Mouse (Mus musculus) B cell, adult 2 months (primary cell): Measurements from ENCODE around the gene Tmem164.

ENCODE experiments used
- DNase-seq, 2 experiments: peaks; one replicate each; pipeline ENCODE4 v3.0.0; 2022

Tmem164 gene

DNA sequence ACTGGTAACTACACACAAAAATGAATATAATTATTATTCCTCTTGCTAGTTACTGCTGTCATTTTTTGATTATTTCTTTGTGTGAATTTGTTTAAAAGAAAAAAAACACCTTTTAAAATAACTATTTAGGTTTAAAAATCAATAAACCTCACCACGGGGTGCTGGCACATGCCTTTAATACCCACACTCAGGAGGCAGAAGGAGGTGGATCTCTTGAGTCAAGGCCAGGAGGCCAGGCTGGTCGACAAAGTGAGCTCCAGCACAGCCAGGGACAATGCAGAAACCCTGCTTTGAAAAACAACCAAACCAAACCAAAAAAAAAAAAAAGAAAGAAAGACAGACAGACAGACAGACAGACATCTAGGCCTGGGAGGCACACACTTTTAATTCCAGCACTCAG lies 12.1 kb downstream of the Tmem164 start:
- no peak for DNase-seq

- DNase-seq: no peak
These were observed 13.1 kb downstream of the Tmem164 start for GRCm38 (mm10) chrX:142694338-142694737.

DNA sequence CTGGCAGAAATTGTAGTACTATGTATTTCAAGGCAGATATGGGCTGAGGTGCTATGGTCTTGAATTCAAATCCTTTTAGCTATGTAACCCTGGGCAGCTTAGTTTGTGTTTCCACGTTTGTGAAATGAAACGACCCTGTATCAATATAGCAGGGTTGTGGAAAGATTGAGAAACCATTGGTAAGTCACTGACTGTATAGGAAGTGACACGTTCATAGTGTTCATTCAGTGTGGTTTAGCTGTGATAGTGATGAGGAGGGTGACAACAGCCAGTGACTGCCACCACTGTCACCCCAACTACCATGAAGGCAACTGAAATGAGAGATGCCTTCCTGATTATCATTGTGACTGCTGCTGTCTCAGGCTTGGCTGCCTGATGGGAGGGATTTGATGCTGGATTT lies 13.7 kb downstream of the Tmem164 start:
- DNase-seq: no peak

DNA sequence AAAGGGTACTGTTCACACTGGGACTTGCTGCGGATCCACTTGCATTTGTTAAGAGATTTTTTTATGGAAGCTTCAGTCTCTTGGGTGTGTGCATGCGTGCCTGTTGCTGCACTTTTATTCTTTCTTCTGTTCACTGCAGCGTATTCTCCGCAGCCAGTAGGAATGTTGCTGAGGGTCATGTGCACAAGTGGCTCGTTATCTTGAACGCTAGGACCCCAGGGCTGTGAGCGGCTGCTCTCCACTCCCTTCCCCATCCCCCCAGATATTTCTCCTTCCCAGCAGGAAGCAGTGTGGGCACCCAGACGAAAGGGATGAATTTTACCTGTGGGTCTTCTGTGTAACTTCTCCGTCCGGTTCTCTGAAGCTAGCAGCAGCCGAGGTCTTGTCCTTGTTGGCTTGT lies 15.6 kb downstream of the Tmem164 start:
- no peak for DNase-seq

DNA sequence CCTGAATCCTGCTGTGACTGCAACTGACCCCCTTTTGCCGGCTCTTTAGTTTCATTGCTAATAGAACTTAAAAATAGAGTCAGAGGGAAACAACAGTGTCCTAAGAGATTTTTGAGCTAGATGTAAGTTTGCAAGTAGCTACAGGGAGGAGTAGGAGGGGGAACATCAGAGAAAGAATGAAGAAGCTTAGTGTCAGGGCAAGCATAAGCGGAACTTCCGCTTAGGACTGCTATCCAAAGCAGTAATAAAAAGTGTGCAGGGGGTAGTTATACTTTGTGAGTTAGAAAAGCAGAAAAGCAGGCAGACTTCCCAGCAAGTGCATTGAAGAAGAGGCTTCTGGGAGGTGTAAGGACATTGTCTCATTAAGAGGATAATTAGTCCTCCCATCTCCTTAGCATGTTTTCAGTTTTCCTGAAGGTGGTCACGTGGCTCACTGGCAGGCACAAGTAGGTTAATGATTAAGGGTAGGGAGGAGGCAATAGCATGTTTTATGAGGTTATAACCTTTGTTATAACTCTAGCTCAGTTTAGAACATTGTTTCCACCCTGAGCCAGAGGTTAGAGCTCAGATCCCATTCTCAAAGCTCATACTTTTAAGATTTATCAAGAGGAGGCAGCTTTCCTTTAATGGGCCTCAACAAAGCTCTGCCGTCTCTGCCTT lies 16.5 kb downstream of the Tmem164 start:
- no peak for DNase-seq

DNA sequence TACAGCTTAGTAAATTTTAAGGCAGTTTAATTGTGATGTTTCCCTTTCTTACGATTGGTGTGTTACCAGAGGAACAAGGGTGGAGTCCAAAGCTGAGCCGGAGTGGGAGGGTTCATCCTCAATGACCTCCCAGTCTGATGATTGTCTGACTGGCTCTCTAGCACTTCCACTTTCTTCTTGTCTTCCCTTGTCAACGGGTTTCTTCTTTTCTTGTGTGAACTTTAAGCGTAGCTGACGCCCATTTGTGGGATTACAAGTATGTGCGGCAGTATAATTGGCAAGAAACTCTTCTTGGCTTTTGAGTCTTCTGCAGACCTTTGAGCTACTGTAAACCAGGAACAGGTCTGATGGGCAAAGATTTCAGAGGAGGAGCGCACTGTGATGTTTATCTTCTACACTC lies 17.0 kb downstream of the Tmem164 start:
- no peak for DNase-seq

GRCm38 (mm10) chrX:142702094-142702493 lies 20.9 kb downstream of the Tmem164 start:
- DNase-seq: no peak

DNA sequence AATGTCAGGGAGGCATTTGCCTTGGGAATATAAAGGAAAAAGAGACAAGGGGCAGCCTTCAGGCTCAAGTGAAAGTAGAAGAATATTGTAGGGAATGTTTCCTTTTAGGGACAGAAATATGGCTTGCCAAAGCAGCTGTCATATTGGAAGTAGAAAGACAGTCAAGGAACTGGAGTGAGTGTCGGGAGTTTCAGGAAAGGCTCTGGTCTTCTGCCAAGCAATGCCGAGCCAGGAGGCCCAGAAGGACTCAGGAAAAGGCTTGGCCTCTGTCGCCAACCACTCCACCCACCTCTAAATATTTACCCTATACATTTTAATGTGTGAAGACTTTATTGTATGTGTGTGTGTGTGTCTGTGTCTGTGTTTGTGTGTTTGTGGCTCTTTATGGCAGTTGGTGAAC lies 21.4 kb downstream of the Tmem164 start:
- DNase-seq: no peak

- DNase-seq: no peak
These were observed 22.7 kb downstream of the Tmem164 start for GRCm38 (mm10) chrX:142703953-142704352.

DNA sequence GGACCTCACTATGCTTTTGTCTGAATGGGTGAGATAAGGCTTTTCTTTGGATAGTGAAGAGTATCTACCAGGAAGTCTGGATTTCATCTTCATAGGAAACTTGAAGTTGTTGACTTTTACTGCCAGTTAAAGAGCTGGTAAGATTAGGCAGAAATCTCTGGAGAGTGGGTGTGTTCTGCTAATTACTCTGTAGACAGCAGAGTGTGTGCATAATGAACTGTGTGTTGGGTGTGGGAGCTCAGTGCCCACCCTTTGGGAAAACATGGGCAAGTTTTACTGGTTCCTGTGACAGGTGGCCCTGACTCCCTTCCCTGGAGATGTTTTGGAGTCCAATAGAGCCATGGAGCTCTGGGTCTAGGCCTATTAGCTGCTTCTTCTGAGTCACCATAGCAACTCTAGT lies 27.1 kb downstream of the Tmem164 start:
- DNase-seq: no peak

- DNase-seq: no peak
These were observed 34.8 kb downstream of the Tmem164 start for GRCm38 (mm10) chrX:142716014-142716413.

DNA sequence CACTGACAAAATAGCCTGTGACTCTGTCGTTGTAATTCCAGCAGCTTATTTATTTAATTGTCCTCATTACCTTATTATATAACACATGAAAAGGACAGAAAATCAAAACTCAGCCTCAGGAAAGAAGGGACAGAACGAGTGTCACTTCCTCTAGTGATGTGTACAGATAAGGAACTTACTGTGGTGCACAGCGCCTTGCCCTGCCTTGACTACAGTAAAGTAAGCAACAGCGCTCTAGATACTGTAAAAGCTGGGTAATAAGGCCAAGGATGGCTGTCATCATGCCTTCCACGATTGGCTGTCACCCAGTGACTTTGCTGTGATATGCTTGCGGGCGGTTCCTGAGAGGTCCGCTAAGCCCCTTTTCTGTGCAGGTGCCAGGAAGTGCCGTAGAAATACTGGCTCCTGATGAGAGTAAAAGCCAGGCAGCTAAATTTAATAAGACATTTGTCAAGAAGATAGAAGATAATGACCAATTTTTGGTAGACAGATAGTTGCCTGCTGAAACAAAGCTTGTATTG lies 36.8 kb downstream of the Tmem164 start:
- DNase-seq: no peak

- no peak for DNase-seq
These were observed 37.6 kb downstream of the Tmem164 start for GRCm38 (mm10) chrX:142718759-142719158.

DNA sequence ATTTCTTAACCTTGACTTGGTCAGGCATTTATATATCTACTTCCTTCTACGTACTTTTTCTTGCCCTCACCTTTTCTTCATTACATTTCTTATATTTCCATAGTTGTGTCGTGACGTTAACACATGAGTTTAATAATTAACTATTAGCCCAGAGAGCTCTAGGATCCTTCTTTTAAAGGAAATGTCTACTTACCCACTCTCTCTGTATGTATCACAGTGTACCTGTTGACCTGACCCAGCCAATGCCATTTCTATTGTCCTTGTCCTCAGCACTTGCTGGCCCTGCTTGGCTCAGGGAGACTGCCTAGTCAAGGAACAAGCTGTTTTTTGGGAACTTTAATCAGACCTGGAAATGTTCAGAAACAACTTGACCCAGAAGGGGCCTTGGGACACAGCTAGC lies 40.7 kb downstream of the Tmem164 start:
- no peak for DNase-seq

DNA sequence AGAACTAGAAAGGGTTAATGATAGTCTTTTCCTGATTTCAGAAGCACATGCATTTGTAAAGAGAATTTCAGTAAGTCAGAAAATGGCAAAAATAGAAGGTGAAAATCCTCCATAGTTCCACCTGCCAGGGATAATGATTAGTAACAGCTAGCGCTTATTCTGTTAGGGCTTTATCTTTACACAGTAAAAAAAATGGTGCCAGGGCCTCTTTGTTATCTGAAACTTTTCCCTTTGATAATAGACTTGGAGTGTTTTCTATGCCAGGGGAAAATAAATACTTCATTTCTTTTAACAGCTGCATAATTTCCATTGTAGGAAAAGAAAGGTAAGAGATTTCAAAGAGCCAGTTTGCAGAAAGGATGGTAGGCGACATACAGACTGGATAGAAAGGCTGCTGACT lies 43.0 kb downstream of the Tmem164 start:
- no peak for DNase-seq

- no peak for DNase-seq
These were observed 44.4 kb downstream of the Tmem164 start for GRCm38 (mm10) chrX:142725571-142725970.

DNA sequence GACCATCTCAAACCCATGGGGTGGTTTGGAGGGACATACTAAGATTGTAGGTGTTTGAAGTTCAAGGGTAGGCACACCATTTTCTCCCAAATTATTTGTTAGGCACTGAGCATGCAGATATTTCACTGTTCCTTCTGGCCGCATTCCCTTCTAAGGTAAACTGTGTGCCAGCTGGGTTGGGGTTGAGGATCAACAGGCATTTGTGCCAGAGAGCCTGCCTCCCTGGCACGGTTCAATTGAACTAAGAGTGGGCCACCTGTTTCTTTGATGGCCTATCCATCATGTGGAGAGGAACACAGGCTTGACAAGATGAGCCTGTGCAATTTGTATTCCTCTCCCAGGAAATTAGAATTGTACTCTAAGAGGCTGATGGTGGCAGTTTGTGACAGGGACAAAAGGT lies 45.1 kb downstream of the Tmem164 start:
- no peak for DNase-seq

DNA sequence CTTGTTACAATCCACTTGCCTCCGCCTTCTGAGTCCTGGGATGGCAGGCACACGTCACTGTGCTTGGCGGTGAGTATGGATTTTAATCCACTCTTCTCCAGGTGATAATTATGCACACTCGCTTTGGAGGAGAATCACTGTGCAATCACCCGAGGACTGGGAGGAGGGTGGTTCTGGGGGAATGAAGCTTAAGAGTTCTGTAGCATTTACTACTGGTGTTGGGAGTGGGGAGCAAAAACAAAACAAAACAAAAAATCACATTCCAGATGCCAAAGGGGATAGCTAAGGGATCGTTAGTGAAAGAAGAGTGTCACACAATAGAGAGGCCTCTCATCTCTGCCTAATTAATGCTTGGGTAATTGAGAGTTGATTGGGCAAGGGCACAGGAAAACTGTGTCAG lies 46.6 kb downstream of the Tmem164 start:
- no peak for DNase-seq

DNA sequence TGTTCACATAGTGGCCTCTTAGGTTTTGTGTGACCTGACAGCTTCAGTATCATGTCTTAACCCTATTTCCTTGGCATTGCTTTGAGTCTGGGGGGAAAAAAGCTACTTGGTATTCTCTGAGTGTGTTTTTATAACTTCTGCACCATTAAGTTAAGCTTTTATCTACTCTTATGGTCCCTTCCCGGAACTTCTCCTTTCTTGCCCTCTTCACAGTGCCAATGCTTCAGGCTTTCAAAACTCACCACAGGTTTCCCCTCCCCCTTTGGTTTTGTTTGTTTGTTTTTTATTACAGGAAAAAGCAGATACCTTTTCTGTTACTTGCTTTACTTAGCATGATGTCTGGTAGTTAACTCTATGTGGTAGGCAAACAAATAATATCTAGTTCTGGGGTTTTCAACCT lies 47.8 kb downstream of the Tmem164 start:
- no peak for DNase-seq

DNA sequence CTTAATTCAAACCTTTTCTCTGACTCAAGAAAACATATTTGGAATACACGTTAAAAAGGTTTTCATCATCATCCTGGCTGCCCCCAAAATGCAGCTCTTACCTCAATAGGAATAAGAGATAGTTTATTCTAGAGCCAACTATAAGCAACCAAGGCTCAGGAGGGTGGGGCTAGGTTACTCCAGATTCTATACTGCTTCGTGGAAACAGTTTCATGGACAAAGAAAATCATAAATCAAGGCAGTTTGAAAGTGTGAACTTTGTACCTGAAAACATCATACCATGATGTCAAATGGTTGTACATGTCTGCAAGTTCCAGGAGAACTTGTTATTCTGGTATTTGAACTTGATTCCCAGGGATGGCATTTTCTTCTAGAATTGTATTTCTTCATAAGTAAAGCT lies 48.3 kb downstream of the Tmem164 start:
- no peak for DNase-seq

- no peak for DNase-seq
These were observed 55.9 kb downstream of the Tmem164 start for GRCm38 (mm10) chrX:142737099-142737498.

- no peak for DNase-seq
These were observed 56.5 kb downstream of the Tmem164 start for GRCm38 (mm10) chrX:142737719-142738118.

DNA sequence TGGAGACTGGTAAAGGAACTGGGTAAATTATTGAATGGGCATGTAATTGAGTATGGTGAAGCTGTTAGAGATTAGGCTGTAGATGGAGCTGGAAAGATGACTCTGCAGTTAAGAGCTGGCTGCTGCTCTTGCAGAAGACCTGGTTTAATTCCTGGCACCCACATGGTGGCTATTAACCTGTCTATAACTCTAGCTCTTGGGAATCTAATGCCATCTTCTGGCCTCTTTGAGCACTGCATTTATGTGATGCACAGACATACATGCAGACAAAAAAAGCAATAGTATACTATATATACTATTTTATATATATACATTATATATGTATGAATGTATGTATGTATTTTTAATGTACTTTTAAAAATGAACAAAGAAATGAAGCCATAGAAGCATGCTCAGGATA lies 66.2 kb downstream of the Tmem164 start:
- DNase-seq: no peak

DNA sequence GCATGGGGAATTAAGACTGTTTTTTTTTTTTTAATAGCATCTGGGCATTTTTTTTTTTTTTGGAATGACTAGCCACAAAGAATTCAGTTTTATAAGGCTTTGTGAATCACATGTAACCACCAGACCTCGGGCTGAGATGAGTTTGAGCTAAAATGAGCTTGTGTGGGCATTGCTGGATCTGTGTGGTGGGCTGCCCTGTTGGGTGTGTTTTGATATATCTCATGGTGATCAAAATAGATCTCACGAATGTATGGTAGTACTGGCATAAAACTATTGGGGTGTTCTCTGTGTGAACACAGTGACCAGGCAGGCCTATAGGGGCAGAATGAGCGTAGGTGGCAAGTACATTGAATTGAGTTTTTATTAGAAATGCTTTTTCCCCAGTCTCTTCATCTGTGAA lies 67.4 kb downstream of the Tmem164 start:
- DNase-seq: no peak

- no peak for DNase-seq
These were observed 69.6 kb downstream of the Tmem164 start for GRCm38 (mm10) chrX:142750775-142751174.
